Mouse (Mus musculus): ENCODE results near the gene Oxct2a. TPM values are rescaled to one million over a fixed set of nuclear protein-coding genes. Genes with fewer than 3 reads are reported as not detected.
"Not testable (repeated sequence)": the region's sequence is repeated elsewhere in the genome, so short reads cannot be mapped to it uniquely, and the experiment has no call there.

Gene Oxct2a
- polyA plus RNA-seq, 1 experiment from 2014 or later: 0.17 TPM

DNA sequence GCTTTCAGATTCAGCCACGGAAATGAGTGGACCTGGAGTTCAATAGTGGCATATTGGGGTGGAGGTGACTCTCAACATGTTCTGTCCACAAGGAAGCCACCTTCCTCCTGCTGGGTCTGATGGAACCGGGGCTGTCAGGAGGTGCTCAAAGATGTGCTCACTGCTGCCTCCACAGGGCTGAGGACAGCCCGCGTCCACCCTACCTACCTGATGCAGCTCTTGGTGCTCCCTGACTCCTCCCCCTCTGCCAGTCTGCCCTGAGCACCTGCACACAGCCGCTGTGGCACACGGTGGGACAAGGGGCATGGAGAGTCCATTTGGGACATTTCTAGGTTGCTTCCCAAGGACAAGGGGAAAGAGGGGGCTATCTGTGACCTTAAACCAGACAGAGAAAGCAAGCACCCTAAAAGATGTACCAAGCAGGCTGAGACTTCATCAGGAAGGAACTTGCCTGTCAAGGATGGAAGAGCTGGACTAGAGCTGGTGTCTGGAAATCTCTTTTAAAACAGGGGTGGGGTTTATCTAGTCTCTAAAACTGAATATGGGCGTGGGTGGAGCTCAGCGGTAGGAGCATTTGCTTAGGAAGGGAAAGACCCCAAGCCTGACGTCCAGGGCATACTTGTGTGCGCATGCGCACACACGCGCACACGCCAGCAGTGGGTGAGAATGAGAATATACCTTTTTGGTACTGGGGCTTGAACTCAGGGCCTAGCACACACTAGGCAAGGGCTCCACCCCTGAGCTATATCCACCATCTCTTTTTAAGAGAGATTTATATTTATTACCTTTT lies 12.6 kb upstream of the Oxct2a start:
- H3K9ac ChIP-seq: no peak overlapping the region
- peaks cover 12% of the 10 kb centered on the region for H3K27me3 ChIP-seq
- no peak overlapping the region for H3K4me3 ChIP-seq
- H3K9me3 ChIP-seq: no peaks in the 10 kb centered on the region
- no peaks in the 10 kb centered on the region for H3K36me3 ChIP-seq
- WGBS: 70% methylated on average over 14 of the region's 14 CpGs
- H3K27ac ChIP-seq: no peak overlapping the region
- no peaks in the 10 kb centered on the region for H3K4me1 ChIP-seq
- H3K4me2 ChIP-seq: no peak overlapping the region
- ATAC-seq (ENCODE audit: insufficient number of reproducible peaks, low FRiP score, low TSS enrichment, low read depth): no peak

DNA sequence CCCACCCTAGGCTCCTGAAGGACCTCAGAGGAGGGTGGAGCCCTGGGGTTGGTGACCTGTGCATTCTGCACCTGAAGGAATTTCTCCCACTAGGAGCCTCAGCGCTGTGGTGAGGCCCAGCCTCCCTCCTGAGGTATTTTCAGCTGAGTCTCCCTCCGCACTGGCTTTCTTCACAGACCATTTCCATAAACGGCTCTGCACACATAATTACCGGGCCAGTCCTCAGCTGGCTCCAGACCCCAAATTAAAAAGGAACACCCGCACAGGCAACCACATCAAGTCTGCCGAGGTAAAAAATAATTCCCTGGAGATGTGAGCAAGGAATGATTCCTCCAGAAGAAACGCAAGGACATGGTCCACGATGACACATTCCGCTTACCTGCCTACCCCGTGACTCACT lies 11.8 kb upstream of the Oxct2a start:
- not testable (repeated sequence) for H3K4me2 ChIP-seq; H3K4me1 ChIP-seq; H3K36me3 ChIP-seq; H3K9ac ChIP-seq; ATAC-seq (ENCODE audit: insufficient number of reproducible peaks, low FRiP score, low TSS enrichment, low read depth); H3K9me3 ChIP-seq; H3K4me3 ChIP-seq; H3K27me3 ChIP-seq; H3K27ac ChIP-seq
- 38% methylated on average over 10 of the region's 10 CpGs for WGBS

DNA sequence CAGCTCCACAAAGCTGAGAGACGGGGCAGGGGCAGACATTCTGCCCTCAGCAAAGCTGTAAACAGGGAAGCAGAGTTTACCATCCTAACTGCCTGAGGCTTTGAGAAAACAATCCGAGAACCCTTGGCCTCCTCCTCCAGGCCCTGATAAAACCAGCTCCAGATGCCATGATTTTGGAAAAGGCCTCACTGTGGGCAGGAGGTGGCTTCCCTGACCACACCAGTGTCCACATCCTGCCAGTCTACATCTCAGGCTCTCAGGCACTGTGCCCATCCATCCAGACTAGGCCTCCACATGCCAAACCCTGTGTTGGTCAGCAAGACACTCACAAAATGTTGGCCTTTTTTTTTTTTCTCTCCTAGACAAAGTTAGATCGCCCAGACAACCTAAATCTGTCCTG lies 10.7 kb upstream of the Oxct2a start:
- H3K4me1 ChIP-seq: no peaks in the 10 kb centered on the region
- no peaks in the 10 kb centered on the region for H3K36me3 ChIP-seq
- no peaks in the 10 kb centered on the region for H3K9me3 ChIP-seq
- no peak overlapping the region for H3K4me3 ChIP-seq
- no peak overlapping the region for H3K27ac ChIP-seq
- no peak for ATAC-seq (ENCODE audit: insufficient number of reproducible peaks, low FRiP score, low TSS enrichment, low read depth)
- no peak overlapping the region for H3K9ac ChIP-seq
- WGBS: 44% methylated on average over 3 of the region's 3 CpGs
- no peak overlapping the region for H3K4me2 ChIP-seq
- H3K27me3 ChIP-seq: 0 out of 2 replicates have a peak, but pooled peaks cover 2% of the 10 kb centered on the region

DNA sequence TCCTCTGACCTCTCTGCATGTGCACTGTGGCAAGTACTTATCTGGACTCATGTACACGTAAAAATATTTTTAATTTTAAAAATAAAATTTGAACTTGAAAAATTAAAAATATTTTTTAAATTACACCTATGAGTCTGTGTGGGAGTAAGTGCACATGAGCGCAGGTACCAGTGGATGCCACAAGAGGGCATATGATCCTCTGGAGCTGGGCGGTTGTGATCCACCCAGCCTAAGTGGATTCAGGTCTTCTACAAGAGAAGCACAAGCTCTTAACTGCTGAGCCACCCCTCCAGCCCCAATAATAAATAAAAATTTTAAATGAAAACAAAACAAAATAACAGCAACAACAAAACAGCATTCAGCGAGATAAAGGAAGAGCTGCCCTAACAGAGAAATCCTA lies 9.7 kb upstream of the Oxct2a start:
- H3K9me3 ChIP-seq: no peaks in the 10 kb centered on the region

DNA sequence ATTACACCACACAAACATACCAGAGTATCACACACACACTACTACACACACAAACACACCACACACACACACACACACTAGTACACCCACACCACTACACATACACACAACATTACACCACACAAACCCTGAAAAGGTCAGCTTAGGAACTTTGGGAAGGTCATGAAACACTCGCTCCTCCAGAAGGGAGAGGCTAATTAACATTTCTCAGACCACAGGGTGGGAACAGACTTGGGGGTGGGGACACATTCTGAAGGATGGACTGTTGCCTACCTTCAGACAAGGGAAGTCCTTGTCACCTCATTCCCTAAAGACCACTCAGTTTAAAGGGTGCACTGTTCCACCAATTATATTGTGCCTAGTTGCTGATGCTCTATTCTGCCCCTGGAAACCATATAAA lies 8.5 kb upstream of the Oxct2a start:
- ATAC-seq (ENCODE audit: insufficient number of reproducible peaks, low FRiP score, low TSS enrichment, low read depth); H3K36me3 ChIP-seq; H3K27ac ChIP-seq; H3K4me1 ChIP-seq; H3K9ac ChIP-seq; H3K9me3 ChIP-seq; H3K4me2 ChIP-seq; H3K4me3 ChIP-seq; H3K27me3 ChIP-seq: not testable (repeated sequence)
- WGBS: 87% methylated on average over 1 of the region's 1 CpGs

More for the DNA sequence above, 9.7 kb upstream of the Oxct2a start:
- Histone ChIP-seq H3K27me3 (no peaks in the 10 kb centered on the region), H3K4me2 (no peak overlapping the region), H3K27ac (no peak overlapping the region), H3K9ac (no peak overlapping the region), H3K4me1 (no peaks in the 10 kb centered on the region), H3K36me3 (no peaks in the 10 kb centered on the region), H3K4me3 (no peak overlapping the region)
- no peak for ATAC-seq (ENCODE audit: insufficient number of reproducible peaks, low FRiP score, low TSS enrichment, low read depth)
- WGBS: 94% methylated on average over 4 of the region's 4 CpGs

DNA sequence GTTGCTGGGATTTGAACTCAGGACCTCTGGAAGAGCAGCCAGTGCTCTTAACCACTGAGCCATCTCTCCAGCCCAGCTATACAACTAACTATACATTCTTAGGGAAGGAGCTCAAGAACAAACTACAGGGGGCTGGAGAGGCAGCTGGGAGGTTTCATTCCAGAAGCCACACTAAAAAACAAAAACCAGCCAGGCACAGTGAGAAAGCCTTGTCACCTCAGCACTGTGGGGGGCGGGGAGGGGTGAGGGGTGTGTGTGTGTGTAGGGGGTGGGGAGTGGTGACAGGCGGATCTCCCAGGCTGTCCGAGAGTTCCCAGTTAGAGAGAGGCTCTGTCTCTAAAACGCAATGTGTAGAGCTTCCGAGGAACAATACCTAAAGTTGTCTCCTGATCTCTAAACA lies 7.9 kb upstream of the Oxct2a start:
- Histone ChIP-seq H3K9ac (no peak overlapping the region), H3K4me2 (no peak overlapping the region), H3K36me3 (no peaks in the 10 kb centered on the region), H3K27me3 (no peaks in the 10 kb centered on the region), H3K27ac (no peak overlapping the region), H3K4me3 (no peak overlapping the region), H3K4me1 (no peaks in the 10 kb centered on the region), H3K9me3 (no peaks in the 10 kb centered on the region)
- 68% methylated on average over 5 of the region's 5 CpGs for WGBS
- no peak for ATAC-seq (ENCODE audit: insufficient number of reproducible peaks, low FRiP score, low TSS enrichment, low read depth)

DNA sequence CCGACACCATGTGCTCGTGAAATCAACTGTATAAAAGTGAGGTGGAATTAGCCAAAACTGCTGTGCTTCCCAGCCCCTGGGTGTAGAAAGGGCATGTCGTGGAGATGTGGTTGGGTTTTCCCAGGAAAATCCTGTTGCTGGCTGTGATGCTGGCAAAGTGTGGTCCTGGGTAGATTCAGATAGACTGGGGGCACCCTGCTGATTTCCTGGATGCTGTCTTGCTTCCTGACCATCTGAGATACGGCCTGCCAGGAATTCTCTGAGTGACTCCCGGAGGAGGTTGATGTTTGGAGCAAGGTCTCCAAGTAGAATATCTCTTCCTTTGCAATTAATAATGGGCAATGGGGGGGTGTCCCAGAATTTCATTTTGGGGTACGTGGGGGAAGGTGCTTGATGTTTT lies 5.5 kb upstream of the Oxct2a start:
- no peak overlapping the region for H3K9ac ChIP-seq
- no peaks in the 10 kb centered on the region for H3K4me1 ChIP-seq
- H3K36me3 ChIP-seq: no peaks in the 10 kb centered on the region
- H3K4me3 ChIP-seq: no peak overlapping the region
- H3K4me2 ChIP-seq: no peak overlapping the region
- 68% methylated on average over 6 of the region's 6 CpGs for WGBS
- no peak for ATAC-seq (ENCODE audit: insufficient number of reproducible peaks, low FRiP score, low TSS enrichment, low read depth)
- H3K9me3 ChIP-seq: no peaks in the 10 kb centered on the region
- peaks cover 4% of the 10 kb centered on the region; the same call in 1 of the 2 replicates for H3K27me3 ChIP-seq
- no peak overlapping the region for H3K27ac ChIP-seq

DNA sequence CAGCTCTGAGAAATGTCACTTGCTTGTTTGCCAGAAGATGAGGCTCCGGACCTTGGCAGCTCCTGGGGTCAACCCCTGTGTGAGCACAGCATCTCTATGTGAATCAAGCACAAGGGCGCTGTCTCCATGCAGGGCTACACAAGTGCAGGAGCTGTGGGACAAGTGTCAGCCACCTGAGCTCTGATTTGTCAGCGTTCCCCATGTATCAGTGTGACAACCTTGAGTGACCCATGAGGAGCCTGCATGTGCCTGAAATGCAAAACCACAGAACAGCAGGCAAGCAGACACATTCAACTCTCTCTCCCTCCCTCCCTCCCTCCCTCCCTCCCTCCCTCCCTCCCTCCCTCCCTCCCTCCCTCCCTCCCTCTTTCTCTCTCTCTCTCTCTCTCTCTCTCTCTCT lies 4.2 kb upstream of the Oxct2a start:
- no peak for ATAC-seq (ENCODE audit: insufficient number of reproducible peaks, low FRiP score, low TSS enrichment, low read depth)
- WGBS: 62% methylated on average over 3 of the region's 3 CpGs
- H3K4me1 ChIP-seq: peaks cover 4% of the 10 kb centered on the region; the same call in 1 of the 2 replicates
- no peaks in the 10 kb centered on the region for H3K36me3 ChIP-seq
- H3K4me2 ChIP-seq: no peak overlapping the region
- H3K4me3 ChIP-seq: no peak overlapping the region
- no peak overlapping the region for H3K9ac ChIP-seq
- H3K9me3 ChIP-seq: no peaks in the 10 kb centered on the region
- peaks cover 14% of the 10 kb centered on the region for H3K27me3 ChIP-seq
- no peak overlapping the region for H3K27ac ChIP-seq

DNA sequence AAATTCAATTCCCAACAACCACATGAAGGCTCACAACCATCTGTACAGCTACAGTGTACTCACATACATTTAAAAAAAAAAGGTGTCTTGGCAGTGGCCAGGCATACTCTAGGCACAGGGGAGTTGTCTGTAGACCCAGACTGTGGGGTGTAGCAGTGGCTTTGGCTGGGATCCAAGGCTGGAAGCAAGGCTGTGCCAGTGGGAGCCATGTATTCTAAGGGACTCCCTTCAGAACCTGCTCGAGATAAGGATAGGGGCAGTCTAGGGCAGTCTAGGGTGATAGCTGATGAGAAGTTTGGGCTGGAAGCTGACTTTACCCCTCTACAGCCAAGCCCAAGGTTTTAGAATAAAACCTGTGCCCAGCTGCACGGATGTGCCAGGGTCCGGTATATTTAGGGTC lies 2.7 kb upstream of the Oxct2a start:
- WGBS: 72% methylated on average over 3 of the region's 3 CpGs
- no peak overlapping the region for H3K9ac ChIP-seq
- no peaks in the 10 kb centered on the region for H3K9me3 ChIP-seq
- H3K4me1 ChIP-seq: peaks cover 4% of the 10 kb centered on the region; the same call in 1 of the 2 replicates
- ATAC-seq (ENCODE audit: insufficient number of reproducible peaks, low FRiP score, low TSS enrichment, low read depth): no peak
- no peak overlapping the region for H3K4me2 ChIP-seq
- H3K27ac ChIP-seq: no peak overlapping the region
- H3K27me3 ChIP-seq: peaks cover 22% of the 10 kb centered on the region
- H3K4me3 ChIP-seq: no peak overlapping the region
- H3K36me3 ChIP-seq: no peaks in the 10 kb centered on the region

DNA sequence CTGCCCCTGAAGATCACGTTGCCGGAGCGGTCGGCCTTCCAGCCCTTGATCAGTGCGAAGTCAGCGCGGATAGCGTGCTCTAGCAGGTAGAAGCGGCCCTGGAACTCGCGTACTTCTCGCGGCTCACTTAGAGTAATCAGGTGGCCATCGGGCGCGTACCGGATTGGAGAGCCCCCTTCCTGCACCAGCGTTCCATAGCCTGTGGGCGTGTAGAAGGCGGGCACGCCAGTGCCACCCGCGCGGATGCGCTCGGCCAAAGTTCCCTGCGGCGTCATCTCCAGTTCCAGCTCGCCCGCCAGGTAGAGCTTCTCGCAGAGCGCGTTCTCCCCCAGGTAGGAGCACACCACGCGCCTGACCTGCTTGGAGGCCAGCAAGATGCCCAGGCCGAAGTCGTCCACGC lies 524 bp downstream of the Oxct2a start:
- not testable (repeated sequence) for H3K9me3 ChIP-seq; H3K4me1 ChIP-seq; H3K36me3 ChIP-seq; ATAC-seq (ENCODE audit: insufficient number of reproducible peaks, low FRiP score, low TSS enrichment, low read depth); H3K9ac ChIP-seq; H3K27ac ChIP-seq
- Histone ChIP-seq H3K27me3 (peaks cover 22% of the 10 kb centered on the region), H3K4me3 (peak overlapping the region; percentile 23), H3K4me2 (peak overlapping the region; percentile 47)
- 16% methylated on average over 22 of the region's 38 CpGs for WGBS

DNA sequence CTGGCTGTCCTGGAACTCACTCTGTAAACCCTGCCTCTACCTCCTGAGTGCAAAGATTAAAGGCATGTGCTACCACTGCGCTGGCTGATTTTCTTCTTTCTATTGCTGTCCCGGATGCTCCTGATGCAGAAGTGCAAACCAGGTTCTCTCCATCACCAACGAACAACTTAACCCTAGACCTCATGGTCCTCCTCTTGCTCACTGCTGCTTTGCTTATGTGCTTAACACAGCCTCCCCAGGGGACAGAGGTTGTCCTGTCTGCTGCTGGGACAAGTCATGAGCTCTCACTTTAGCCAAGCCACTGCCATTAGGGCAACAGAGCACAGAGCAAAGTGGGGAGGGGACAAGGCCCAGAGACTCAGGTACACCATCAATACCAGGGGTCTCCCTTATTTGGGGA lies 8.9 kb downstream of the Oxct2a start:
- no peak for ATAC-seq (ENCODE audit: insufficient number of reproducible peaks, low FRiP score, low TSS enrichment, low read depth)
- H3K4me2 ChIP-seq: no peak overlapping the region
- no peak overlapping the region for H3K27ac ChIP-seq
- no peak overlapping the region for H3K4me3 ChIP-seq
- H3K9me3 ChIP-seq: no peaks in the 10 kb centered on the region
- no peak overlapping the region for H3K9ac ChIP-seq
- H3K36me3 ChIP-seq: no peaks in the 10 kb centered on the region
- 79% methylated on average over 3 of the region's 3 CpGs for WGBS
- H3K4me1 ChIP-seq: no peaks in the 10 kb centered on the region
- H3K27me3 ChIP-seq: no peaks in the 10 kb centered on the region

DNA sequence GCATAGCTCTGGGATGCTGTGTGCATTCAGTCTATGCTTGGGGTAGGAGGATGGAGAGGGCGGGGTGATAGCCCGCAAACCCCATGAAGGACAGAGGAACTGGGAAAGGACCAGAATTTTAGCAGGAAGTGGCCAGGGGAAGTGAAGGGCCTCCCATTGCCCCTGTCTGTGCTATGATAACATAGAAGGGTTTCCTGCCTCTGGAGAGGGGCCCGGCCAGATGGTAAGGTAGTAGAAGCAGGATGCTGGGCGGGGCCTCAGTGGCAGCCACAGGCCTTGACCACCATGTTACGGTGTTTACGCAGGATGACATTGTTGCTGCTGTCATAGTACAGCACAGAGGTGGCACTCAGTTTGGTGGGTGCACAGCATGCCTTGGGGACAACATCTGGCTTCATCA lies 10.4 kb downstream of the Oxct2a start:
- 88% methylated on average over 6 of the region's 6 CpGs for WGBS

More for the DNA sequence above, 10.4 kb downstream of the Oxct2a start:
- ATAC-seq (ENCODE audit: insufficient number of reproducible peaks, low FRiP score, low TSS enrichment, low read depth): no peak
- Histone ChIP-seq H3K4me1 (peaks cover 2% of the 10 kb centered on the region; the same call in 1 of the 2 replicates), H3K9ac (no peak overlapping the region), H3K27ac (no peak overlapping the region; the same call in 1 of the 2 replicates), H3K4me3 (no peak overlapping the region), H3K36me3 (no peaks in the 10 kb centered on the region), H3K9me3 (no peaks in the 10 kb centered on the region), H3K4me2 (no peak overlapping the region), H3K27me3 (no peaks in the 10 kb centered on the region)
